Mouse (Mus musculus) lung, adult 18-20 months (tissue): ENCODE data around the gene Htr2c.

Source experiments
- DNase-seq, 2 experiments: peaks; one replicate each; pipeline ENCODE4 v3.0.0; 2022; ENCODE audit warnings: mixed read lengths in 2 of 2

Gene Htr2c

DNA sequence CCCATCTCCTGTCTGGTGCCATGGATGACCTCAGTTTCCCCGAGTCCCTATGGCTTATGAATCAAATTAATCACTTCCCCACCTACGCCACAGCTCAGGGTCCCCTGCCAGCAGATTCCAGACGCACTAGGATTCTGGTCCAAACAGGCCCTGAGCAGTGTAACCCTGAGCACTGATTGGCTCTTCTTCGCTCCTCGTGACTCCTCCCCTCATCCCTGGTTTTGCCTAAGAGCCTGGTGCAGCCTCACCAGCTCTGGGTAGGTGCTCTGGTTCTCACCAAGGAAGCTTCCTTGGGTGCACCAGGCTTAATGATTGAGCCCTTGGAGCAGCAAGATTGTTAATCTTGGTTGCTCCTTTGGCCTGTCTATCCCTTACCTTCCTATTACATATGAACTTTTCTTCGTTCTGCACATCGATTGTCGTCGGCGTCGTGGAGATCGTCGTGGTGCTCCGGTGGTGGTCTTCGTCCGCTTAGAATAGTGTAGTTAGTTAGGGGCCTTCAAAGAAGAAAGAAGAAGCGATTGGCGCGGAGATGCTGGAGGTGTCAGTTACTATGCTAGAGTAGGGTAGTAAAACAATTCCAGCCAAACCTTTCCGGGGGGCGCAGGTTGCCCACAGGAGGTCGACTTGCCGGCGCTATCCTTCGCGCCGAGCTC lies at the start of gene Htr2c:
Gene Htr2c (plus strand): TSS at position 256 of the 656 bp plus-strand sequence.
- DNase-seq = no peak

DNA sequence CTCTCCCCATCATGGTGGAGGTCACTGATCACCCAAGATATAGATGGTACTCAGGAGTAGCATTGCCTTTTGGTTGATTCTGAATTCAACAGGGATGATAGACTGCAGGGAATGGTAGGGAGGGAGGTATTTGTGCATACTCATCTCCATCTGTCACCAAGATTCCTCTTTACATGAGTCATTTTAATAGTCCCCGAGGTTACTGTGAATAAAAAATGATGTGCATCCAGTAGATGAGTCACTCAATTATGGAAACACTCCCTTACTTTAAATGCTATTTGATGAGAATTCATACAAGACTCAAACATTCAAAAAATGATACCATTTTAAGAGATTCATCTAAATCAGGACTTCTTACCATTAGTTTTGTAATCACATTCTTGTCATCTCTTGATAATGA lies 34.1 kb upstream of the Htr2c start:
- no peak for DNase-seq

DNA sequence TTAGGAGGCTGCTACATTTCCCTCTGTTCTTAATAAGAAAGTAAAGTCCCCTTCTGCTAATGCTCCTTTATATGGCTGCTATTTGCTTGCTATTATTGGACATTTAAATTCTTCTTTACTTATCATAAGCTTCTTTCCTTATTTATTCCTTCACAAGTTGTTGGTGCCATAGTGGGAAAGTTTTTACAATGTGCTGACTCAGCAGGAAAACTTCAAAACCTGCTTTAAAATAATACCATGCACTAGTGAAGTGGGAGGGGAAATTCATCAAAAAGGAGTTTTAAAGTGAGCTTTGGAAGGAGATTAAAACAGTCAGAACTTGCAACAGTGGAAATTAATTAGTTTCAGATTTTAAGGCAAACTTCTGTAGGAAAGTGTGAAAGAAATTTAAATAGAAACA lies 26.0 kb upstream of the Htr2c start:
- DNase-seq = no peak

DNA sequence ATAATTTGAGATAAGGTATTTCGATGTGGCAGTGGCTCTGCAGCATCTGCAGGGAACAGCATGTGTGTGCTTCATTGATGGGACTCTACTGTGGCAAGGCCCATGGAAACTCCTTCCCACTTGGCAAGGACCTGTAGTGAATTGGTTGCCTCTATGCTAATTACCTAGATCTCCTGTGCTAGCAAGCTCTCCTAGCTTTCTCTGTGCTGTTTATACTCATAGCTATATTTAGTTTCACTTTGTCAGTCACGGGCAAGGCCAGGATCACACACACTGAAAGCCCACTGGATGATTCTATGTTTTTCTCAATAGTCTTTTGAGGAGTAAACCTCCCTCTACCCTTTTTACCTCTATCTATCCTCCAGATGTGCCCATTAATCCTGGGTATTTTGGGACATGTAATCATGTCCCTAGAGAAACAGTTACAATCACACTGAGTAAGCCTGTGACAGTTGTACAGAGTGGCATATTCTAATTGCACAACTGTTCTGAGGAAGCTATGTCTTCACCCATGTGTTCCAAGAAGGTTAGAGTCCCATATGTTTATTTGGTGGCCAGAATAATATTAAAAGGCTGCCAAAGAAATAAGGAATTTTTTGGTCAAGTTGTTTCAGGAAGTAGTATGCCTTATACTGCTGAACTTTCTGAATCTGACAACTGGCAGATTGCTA lies 16.0 kb upstream of the Htr2c start:
- DNase-seq = no peak

DNA sequence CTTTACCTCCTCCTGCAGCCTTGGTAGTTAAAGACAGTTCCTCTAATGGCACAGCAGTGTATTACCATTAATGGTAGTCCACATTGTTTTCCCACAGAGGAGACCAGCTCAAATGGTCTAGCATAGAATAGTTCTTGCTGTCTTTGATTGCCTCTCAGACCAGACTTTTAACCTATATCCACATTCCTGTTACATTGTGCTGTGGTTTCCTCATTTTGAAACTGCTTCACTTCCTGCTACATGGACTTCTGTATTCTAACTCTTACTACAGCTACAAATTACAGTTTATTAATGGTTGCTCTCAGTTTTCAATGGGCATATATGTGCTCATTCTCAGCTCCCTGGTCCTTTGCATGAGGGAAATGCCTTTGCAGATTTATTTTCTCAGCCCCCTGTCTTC lies 15.3 kb upstream of the Htr2c start:
- no peak for DNase-seq

DNA sequence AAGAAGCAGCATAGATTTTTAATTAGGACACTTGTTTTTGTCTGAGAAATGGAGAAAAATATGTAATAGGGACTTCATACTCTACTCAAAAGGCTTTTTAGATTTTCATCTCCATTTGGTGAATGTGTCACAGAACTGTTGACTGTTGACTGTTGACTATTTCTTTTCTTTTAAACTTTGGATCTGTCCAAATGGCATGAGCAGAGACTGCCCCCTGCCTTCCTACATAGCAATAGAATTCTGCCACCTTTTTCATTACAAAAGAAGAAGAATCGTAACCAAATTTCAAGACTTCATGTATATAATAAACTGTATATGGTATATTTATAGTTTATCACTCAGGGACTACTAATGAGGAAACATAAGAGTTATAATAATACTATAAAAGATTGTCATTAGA lies 3.7 kb upstream of the Htr2c start:
- DNase-seq = no peak

DNA sequence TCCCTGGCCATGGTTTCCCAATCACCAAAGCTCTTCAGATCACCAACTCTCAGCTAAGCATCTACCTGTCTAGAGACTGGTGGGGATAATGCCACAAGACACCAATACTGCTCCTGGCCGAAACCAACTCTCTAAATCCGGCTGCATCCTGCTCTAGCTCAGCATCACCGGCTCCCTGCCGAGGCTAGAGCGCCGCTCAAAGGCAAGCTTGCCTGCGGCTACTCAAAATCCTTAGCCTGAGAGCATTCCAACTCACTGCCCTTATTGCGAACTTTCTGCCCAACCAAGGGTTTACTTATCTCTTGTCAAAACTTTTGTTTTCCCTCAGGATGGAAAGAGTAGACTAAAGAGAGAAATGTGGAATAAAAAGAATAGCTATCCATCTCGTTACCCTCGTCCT lies 2.4 kb upstream of the Htr2c start:
- DNase-seq = no peak

DNA sequence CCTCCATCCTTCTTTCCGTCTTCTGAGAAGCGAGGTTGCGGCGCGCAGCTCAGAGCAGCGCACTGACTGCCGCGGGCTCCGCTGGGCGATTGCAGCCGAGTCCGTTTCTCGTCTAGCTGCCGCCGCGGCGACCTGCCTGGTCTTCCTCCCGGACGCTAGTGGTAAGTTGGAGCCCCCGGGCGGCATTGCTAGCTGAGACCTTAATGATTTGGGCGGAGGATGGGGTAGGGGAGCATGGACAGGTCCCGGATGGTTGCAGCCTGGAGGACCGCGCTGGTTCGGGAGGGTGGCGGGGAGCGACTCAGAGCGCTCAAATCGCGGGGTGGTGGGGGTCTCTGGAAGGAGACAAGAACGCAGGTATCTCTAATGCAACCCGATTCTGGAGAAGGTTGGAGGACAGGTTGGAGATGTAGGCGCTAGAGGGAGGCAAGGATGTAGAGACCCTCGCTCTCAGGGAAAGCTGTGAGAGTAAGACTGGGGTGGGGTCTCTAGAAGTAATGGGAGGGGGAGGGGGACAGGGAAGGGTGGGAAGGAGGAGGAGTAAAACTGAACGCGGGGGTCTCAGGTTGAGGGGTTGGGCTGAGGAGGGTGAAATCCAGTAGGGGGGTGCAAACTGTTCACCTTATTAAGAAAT lies 718 bp downstream of the Htr2c start:
- no peak for DNase-seq

DNA sequence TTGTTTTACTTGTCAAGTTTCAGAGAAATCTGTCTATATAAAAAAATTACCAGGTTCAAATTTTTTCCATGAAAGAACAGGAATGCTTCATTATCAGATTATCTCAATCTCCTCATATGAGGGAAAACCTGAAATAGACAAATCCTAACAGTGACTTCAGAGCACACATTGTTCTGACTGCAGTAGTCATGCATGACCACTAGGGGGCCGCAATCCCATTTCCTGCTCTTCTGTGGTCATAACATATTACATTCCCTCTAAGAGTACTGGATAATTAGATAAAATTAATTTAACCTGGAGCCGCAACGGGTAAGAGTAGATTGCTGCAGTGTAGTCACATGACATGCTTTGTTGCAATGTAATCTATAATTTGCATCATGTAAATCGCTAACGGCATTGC lies 17.6 kb downstream of the Htr2c start:
- no peak for DNase-seq

DNA sequence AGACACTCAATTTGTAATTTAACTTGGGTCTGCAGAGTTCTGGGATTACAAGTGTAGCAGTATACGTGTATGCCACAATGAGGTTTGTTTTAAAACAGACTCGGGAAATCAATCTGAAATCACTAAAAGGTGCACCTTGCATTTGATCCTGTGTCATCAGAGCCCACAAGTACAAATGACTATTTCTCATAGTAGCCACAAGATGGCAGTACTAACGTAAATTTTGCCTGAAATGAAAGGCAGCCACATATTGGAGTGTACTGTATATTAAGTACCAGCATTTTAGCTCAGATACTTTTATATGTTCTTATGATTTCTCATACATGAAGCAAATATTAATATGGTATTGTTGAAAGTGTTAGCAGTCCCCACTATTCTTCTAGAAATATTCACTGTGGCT lies 93.4 kb downstream of the Htr2c start:
- no peak for DNase-seq

DNA sequence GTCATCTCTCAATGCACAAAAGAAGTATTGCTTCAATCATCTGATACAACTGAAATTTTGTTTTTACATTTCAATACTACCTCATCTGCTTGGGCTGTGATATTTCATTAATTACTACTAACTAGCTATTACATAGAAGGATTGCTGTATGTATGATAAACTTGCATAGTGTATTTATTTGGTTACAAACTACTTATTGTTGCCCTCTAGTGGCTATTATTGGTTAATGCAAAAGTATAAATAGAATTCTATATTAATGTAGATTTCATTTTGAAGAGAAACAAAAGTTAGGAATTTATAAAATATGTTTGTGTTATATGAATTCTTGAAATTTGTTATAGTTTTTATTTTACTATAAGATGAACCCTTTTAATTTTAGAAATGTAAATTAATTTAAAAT lies 109.3 kb downstream of the Htr2c start:
- DNase-seq = no peak

DNA sequence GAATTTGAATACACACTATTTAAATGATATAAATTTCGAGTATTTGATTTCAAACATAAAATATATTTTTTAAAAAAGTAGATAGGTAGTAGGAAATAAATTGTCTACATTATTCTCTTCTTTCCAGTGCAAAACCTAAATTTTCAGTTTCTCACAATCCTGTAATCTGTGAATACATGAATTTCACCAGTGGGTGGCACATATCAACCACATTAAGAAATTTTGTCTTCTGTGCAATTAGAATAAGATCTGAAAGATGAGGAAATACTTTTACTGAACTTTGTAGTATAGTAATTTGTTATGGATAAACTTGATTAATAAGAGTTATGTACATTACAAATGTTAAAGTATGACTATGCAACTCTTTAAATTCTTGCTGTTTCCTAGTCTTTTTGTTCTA lies 156.8 kb downstream of the Htr2c start:
- DNase-seq = no peak

DNA sequence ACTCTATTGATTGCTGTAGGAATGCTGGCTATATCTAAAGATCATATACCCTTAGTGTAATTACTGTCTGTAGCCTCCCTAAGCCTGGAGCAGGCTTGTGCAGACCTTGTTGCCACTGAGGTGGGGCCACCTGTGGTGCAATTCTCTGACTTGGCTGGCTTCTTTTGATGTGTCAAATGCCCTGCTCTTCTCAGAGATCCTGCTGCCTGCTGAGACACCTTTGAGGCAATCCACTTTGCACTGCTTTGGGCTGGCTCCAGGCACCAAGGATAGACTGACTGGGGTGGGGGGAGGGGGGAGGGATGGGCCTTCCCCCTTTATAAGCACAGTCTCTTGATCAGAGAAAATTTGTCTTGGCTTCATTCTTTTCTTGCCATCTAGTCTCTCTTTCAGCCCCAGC lies 252.9 kb downstream of the Htr2c start:
- DNase-seq = no peak

DNA sequence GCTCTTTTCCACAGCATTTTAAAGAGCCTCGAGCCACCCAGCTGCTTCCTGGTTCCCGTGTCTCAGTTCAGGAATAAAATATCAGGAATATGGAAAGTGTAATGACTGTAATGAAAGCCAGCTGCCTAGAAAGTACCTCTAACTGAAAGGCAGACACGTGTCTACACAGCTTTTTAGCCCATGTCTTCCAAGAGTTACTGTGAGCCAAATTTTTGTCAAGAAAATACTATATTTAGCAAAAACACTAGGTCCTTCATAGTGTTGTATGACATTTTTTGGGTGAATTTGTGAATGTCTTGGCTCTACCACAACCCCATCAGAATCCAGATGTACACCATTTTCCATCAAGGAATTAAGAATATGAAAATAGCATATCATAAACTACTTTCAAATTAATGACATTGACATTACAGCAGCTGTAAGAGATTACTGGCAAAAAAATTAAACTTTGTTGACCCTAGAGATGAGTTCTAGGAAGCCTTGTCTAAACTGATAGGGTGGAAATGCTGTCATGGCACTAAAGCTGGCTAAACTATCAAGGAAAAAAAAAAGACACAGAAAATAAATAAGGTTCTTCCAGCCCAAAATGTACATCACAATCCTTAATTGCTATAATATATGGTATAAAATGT lies 255.2 kb downstream of the Htr2c start:
- DNase-seq = no peak

DNA sequence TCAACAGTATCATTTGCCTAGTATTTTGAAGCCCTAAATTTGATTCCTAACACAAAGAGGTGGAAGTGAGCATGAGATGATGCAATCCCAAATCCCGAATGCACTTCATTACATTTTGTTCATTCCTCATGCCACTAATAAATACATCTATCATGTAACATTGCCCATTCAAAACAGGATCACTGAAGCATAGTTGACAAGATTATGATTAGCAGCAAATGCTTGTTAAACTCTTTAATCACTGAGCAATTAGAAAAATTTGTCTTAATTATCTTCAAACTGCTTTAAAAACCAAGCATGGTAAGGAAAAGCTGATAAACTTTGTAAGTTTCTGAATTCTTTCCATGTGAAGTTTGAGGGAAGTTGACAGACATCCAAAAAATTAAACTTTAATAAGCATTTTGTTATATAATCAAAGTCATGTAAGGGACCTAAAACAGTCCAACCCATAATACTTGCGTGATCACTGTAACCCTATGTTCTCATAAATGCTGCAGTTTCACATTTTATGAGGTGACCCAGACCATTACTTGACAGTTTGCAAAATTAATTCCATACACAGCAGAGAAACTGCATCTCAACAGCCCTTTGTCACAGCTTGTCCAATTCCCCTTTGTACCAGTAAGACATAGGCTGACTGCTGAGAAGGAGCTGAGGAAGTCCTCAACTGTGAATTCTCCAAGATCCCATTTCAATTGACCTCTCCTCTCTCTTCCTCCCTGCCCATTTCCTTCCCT lies 276.7 kb downstream of the Htr2c start:
- no peak for DNase-seq
